Mouse (Mus musculus) neural tube, embryonic 12.5 days (tissue): ENCODE data around the gene Gm42957. TPM values are rescaled to one million over a fixed set of nuclear protein-coding genes. Genes with fewer than 3 reads are reported as not detected.

ENCODE experiments used
- ATAC-seq: fragments of 200-750 bp; cut with Nextera tagmentation; 2 replicates; pipeline ENCODE4 v1.8.0; 2017; ENCODE audit warnings: low read depth, mild to moderate bottlenecking, moderate TSS enrichment, moderate library complexity; ENCODE audit not compliant: low FRiP score
- H3K27ac ChIP-seq: fragments of 300-500 bp; sonication (generic); 2 replicates; pipeline ENCODE4 v1.5.1; 2016
- H3K27me3 ChIP-seq: fragments of 300-500 bp; sonication (generic); replicated peaks from 2 replicates; pipeline ENCODE4 v1.6.1; 2016; ENCODE audit warnings: mild to moderate bottlenecking
- H3K36me3 ChIP-seq: fragments of 300-500 bp; sonication (generic); 2 replicates; pipeline ENCODE4 v1.6.1; 2016; ENCODE audit warnings: mild to moderate bottlenecking
- H3K4me1 ChIP-seq: fragments of 300-500 bp; sonication (generic); 2 replicates; pipeline ENCODE4 v1.6.1; 2016
- H3K4me2 ChIP-seq: fragments of 300-500 bp; sonication (generic); replicated peaks from 2 replicates; pipeline ENCODE4 v1.6.1; 2016; ENCODE audit warnings: mild to moderate bottlenecking
- H3K4me3 ChIP-seq: fragments of 300-500 bp; sonication (generic); 2 replicates; pipeline ENCODE4 v1.5.1; 2016
- H3K9ac ChIP-seq: fragments of 300-500 bp; sonication (generic); 2 replicates; pipeline ENCODE4 v1.6.1; 2016; ENCODE audit warnings: mild to moderate bottlenecking
- H3K9me3 ChIP-seq: fragments of 300-500 bp; sonication (generic); 2 replicates; pipeline ENCODE4 v1.6.1; 2016; ENCODE audit warnings: mild to moderate bottlenecking
- WGBS: fragments of 180-500 bp; shearing (Covaris S2); methylation state at CpG from one replicate; pipeline ENCODE4 v1.1.7; 2016; 5-methylcytosine and 5-hydroxymethylcytosine counted together
- polyA plus RNA-seq: library from polyadenylated mRNA; unstranded; fragments of >200 nt; fragmentation: Nextera tagmentation; extraction: Ambion mirVana; gene quantifications from 2 replicates; pipeline ENCODE4 v1.2.1, GENCODE M21; 2016

Gm42957 gene
- polyA plus RNA-seq, 1 experiment from 2014 or later = 0.09 TPM

DNA sequence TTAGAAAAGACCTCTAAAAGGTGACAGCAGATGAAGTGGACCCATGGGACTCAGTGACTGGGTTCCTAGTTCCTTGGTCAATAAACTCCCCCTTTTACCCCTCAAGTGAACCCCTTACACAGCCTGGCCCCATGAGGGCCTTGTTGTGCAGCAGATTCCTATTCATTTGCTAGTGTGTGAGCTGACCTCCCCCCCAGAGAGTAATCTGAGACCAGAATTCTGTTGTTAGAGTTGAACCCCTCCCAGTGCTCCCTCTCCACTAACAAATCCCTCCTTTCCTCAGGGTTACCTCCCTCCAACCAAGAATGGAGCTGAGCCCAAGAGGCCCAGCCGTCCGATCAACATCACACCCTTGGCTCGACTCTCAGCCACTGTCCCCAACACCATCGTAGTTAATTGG, 65.7 kb downstream of the Gm42957 start:
- Histone ChIP-seq H3K27ac (no peak overlapping the region), H3K4me3 (no peak overlapping the region), H3K9me3 (no peaks in the 10 kb centered on the region), H3K27me3 (no peaks in the 10 kb centered on the region), H3K4me2 (no peak overlapping the region), H3K4me1 (peaks cover 13% of the 10 kb centered on the region; the same call in 1 of the 2 replicates), H3K9ac (no peak overlapping the region), H3K36me3 (peaks cover 43% of the 10 kb centered on the region)
- WGBS = 87% methylated on average over 4 of the region's 4 CpGs
- no peak for ATAC-seq

Other genes starting within 250 kb of the Gm42957 start
- not detected in 2 replicates for gene BC107364, start 183.2 kb upstream of the Gm42957 start, polyA plus RNA-seq
- 1.9 and 2.7 TPM in 2 replicates for gene Hfe2, start 110.3 kb upstream of the Gm42957 start, polyA plus RNA-seq
- gene Txnip, start 77.5 kb upstream of the Gm42957 start, polyA plus RNA-seq = 51.4 and 57.5 TPM in 2 replicates
- gene Gm16253, start 58.5 kb upstream of the Gm42957 start, polyA plus RNA-seq = 1.6 and 3.0 TPM in 2 replicates
- gene Polr3gl, start 41.3 kb upstream of the Gm42957 start, polyA plus RNA-seq = 40.3 and 40.9 TPM in 2 replicates
- gene Ankrd34a, start 38.8 kb upstream of the Gm42957 start, polyA plus RNA-seq = 5.3 and 5.6 TPM in 2 replicates
- gene Lix1l, start 34.3 kb upstream of the Gm42957 start, polyA plus RNA-seq = 6.7 and 7.2 TPM in 2 replicates
- 146 and 147 TPM in 2 replicates for gene Rbm8a, start 5.5 kb upstream of the Gm42957 start, polyA plus RNA-seq
- gene Pex11b, start 98 bp upstream of the Gm42957 start, polyA plus RNA-seq = 43.9 and 45.9 TPM in 2 replicates
- 0.90 and 0.93 TPM in 2 replicates for gene Itga10, start 10.1 kb downstream of the Gm42957 start, polyA plus RNA-seq
- gene Ankrd35, start 34.7 kb downstream of the Gm42957 start, polyA plus RNA-seq = 0.55 and 0.65 TPM in 2 replicates
- 39.7 and 42.9 TPM in 2 replicates for gene Pias3, start 60.9 kb downstream of the Gm42957 start, polyA plus RNA-seq
- 13.5 and 14.5 TPM in 2 replicates for gene Nudt17, start 73.1 kb downstream of the Gm42957 start, polyA plus RNA-seq
- 33.9 and 40.3 TPM in 2 replicates for gene Polr3c, start 92.2 kb downstream of the Gm42957 start, polyA plus RNA-seq
- 78.6 and 81.4 TPM in 2 replicates for gene Rnf115, start 92.2 kb downstream of the Gm42957 start, polyA plus RNA-seq
- gene Pdzk1, start 193.8 kb downstream of the Gm42957 start, polyA plus RNA-seq = not detected in 2 replicates
- 0.08 and 0.15 TPM in 2 replicates for gene Cd160, start 193.9 kb downstream of the Gm42957 start, polyA plus RNA-seq